Mouse (Mus musculus): ENCODE measurements around the gene Kcnk7.

- TF ChIP-seq ZNF384 (IDR thresholded peaks at IDR 0.05; ENCODE audit: low read depth, low read length) (no peak), HCFC1 (IDR thresholded peaks at IDR 0.05; ENCODE audit: borderline replicate concordance, insufficient read depth, low read length) (no peak), MAFK (IDR thresholded peaks at IDR 0.05; ENCODE audit: insufficient read depth, low read depth, low read length) (no peak)
These were observed 21.0 kb downstream of the Kcnk7 start for GRCm38 (mm10) chr19:5725029-5725707.
